Mouse (Mus musculus) cerebellum, adult 2 months (tissue): ENCODE measurements around the gene Map10.

Experiments used
- CTCF ChIP-seq: fragments of 200-500 bp; IDR thresholded peaks from 2 replicates; pipeline ENCODE4 v1.5.1; 2011; ENCODE audit warnings: low read depth, mild to moderate bottlenecking, control low read depth, low read length, moderate library complexity, borderline replicate concordance; ENCODE audit not compliant: insufficient read depth
- POLR2A ChIP-seq: fragments of 200-500 bp; IDR thresholded peaks from 2 replicates; pipeline ENCODE4 v1.6.1; 2011; ENCODE audit warnings: low read length, control low read depth, borderline replicate concordance; ENCODE audit not compliant: insufficient read depth

DNA sequence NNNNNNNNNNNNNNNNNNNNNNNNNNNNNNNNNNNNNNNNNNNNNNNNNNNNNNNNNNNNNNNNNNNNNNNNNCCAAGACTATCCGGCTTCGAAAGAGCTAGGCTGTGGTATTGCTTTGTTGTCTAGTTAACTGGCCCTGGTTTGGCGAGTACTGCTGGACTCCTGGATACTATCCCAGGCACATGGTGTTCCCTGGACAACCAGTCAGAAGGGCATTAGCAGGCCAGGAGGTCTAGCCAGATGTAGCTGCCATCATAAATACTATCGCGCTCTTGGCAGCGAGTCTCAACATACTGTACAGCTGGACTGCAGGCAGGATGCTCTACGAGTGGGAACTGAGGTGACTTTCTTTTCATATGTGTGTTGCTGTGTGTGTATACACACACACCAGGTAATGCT is 53.1 kb downstream of the Map10 start:
- TF ChIP-seq POLR2A (no peak), CTCF (no peak)
